Mouse (Mus musculus): ENCODE measurements around the gene Abr. TPM values are rescaled to one million over a fixed set of nuclear protein-coding genes. Genes with fewer than 3 reads are reported as not detected.
A peak's percentile ranks its signal among the peaks of the same experiment; 100 is the strongest.

Gene Abr
- 37.9 and 38.3 TPM in 2 replicates for polyA plus RNA-seq (2015; fragmentation: Nextera tagmentation; extraction: Ambion mirVana)

DNA sequence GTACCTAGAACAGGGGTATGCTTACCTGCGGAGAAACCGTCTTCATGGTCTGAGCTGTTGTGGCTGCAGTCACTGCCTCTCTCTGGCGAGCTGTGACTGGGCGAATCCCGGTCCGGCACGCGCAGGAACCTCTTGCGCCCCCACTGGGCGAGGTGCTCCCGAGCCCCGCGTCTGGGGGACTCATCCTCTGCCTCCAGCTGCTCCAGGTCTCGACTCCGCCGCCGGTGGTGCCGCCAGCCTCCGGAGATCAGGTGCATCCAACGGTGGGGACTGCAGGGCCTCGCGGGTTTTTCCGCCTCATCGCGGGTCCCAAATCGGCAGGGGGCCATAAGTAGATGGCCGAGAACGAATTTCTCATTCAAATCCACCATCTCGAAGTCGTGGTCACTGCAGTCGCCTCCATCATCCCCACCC, at the start of gene Abr:
Gene Abr (minus strand): TSS at position 163 of the 414 bp plus-strand sequence.
- H3K4me3 ChIP-seq (replicated peaks), result peak within 1 kb of the TSS; percentile 77
- under 1% methylated on average over 31 of the region's 31 CpGs for WGBS
- ATAC-seq, result peak; percentile 19
- H3K4me2 ChIP-seq (replicated peaks), result peak within 1 kb of the TSS; percentile 99
- H3K9me3 ChIP-seq, result no peaks in the 10 kb centered on the region
- peaks cover 16% of the 10 kb centered on the region for H3K4me1 ChIP-seq (replicated peaks)
- 0 out of 2 replicates have a peak within 1 kb of the TSS, but pooled peaks have one; percentile 44 for H3K27ac ChIP-seq
- no peaks in the 10 kb centered on the region for H3K36me3 ChIP-seq
- H3K27me3 ChIP-seq (replicated peaks), result peaks cover 28% of the 10 kb centered on the region
- H3K9ac ChIP-seq, result peak within 1 kb of the TSS; percentile 62

GRCm38 (mm10) chr11:76667807-76668206, 45.7 kb upstream of the Abr start:
- no peak for ATAC-seq
- Histone ChIP-seq H3K4me3 (replicated peaks) (no peak overlapping the region), H3K27me3 (replicated peaks) (peaks cover 28% of the 10 kb centered on the region)

GRCm38 (mm10) chr11:76666002-76666649, 44.0 kb upstream of the Abr start:
- peaks cover 4% of the 10 kb centered on the region for H3K4me1 ChIP-seq (replicated peaks)
- WGBS, result 10% methylated on average over 35 of the region's 35 CpGs
- peak overlapping the region; percentile 34 for H3K4me3 ChIP-seq (replicated peaks)
- peak overlapping the region; percentile 72 for H3K4me2 ChIP-seq (replicated peaks)
- H3K27ac ChIP-seq, result no peak overlapping the region
- peaks cover 13% of the 10 kb centered on the region; the same call in 1 of the 2 replicates for H3K27me3 ChIP-seq (replicated peaks)
- no peaks in the 10 kb centered on the region for H3K9me3 ChIP-seq
- no peak for ATAC-seq
- H3K36me3 ChIP-seq, result no peaks in the 10 kb centered on the region
- H3K9ac ChIP-seq, result peak overlapping the region; percentile 17; the same call in 1 of the 2 replicates

More at GRCm38 (mm10) chr11:76667807-76668206, 45.7 kb upstream of the Abr start:
- Histone ChIP-seq H3K9me3 (no peaks in the 10 kb centered on the region), H3K4me1 (replicated peaks) (peaks cover 12% of the 10 kb centered on the region), H3K9ac (no peak overlapping the region), H3K27ac (no peak overlapping the region), H3K36me3 (no peaks in the 10 kb centered on the region), H3K4me2 (replicated peaks) (no peak overlapping the region)
- 42% methylated on average over 4 of the region's 4 CpGs for WGBS

DNA sequence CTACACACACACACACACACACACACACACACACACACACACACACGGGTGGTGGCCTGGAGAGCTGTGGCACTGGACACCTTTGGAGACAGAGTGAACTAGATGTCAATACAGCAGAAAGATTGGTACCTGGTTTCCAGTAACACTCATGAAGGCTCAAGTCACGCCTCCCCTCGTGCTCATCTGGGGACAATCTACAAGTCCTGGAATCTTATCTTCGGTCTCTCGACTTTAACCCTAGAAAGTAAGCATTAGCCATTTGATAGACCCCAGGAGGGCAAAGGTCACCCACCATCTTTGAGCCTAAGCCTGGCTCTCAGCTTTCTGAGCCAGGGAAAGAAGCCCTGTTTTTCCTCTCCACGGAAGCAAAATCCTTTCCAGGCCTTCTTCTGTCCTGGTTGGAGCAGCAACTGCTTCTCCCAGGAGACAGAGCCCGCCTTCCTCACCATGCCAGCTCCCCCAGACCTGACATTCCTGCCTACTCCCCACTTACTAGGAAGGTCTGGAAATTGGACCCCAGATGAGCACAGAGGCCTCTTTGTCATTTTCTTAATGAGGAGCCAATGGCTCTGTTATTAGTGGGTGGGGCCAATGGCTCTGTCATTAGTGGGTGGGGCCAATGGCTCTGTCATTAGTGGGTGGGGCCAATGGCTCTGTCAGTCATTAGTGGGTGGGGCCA, 39.8 kb upstream of the Abr start:
- H3K27ac ChIP-seq, result peak overlapping the region; percentile 83
- H3K9me3 ChIP-seq, result no peaks in the 10 kb centered on the region
- no peak overlapping the region for H3K4me3 ChIP-seq (replicated peaks)
- H3K36me3 ChIP-seq, result no peaks in the 10 kb centered on the region
- peak overlapping the region; percentile 44 for H3K4me2 ChIP-seq (replicated peaks)
- H3K9ac ChIP-seq, result no peak overlapping the region
- peaks cover 3% of the 10 kb centered on the region; the same call in 1 of the 2 replicates for H3K27me3 ChIP-seq (replicated peaks)
- peaks cover 11% of the 10 kb centered on the region for H3K4me1 ChIP-seq (replicated peaks)
- WGBS, result 30% methylated on average over 7 of the region's 7 CpGs
- ATAC-seq, result peak; percentile 72

DNA sequence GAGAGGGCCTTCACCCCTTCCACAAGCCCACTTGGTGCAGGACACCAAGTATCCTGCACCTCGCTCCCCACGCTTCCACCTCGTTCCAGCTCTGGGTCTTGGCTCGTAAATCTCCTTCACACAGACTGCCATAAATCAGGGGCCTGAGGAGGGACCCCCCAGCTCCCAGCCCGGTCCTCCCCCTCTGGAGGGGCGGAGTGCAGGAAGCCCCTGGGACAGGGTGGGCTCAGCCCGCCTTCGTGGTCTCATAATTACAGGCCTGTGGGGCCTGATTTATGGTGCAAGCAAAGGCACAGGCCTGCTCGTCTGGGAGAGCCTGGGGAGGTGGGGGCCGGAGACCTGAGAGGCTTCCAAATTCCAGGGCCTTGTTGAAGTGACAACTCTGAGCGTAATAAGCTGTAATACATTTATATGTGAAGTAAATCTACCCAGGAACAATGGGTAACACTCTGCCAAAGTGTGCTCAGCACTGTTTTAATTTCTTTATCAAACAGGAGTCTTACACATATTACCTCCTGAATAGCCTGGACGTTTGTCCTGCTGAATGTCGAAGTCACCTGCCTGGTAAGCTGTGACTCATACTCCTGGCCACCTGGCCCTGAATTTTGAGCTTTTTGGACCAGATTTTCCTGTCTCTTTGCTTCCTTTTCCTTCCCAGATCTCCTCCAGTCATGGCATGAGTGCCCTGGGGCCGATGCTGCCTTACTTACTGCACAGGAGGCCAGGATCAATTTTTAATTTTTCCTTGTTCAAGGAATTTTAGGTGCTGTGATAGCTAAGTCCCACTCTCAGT, 37.2 kb upstream of the Abr start:
- Histone ChIP-seq H3K4me1 (replicated peaks) (peaks cover 7% of the 10 kb centered on the region; the same call in 1 of the 2 replicates), H3K9me3 (no peaks in the 10 kb centered on the region), H3K27ac (no peak overlapping the region), H3K27me3 (replicated peaks) (no peaks in the 10 kb centered on the region; the same call in 1 of the 2 replicates), H3K36me3 (no peaks in the 10 kb centered on the region), H3K9ac (no peak overlapping the region), H3K4me2 (replicated peaks) (no peak overlapping the region), H3K4me3 (replicated peaks) (no peak overlapping the region)
- peak; percentile 31; the same call in 1 of the 2 replicates for ATAC-seq
- WGBS, result 34% methylated on average over 14 of the region's 14 CpGs

GRCm38 (mm10) chr11:76657450-76657970, 35.4 kb upstream of the Abr start:
- H3K36me3 ChIP-seq, result no peaks in the 10 kb centered on the region
- no peak overlapping the region for H3K4me3 ChIP-seq (replicated peaks)
- no peak overlapping the region for H3K4me2 ChIP-seq (replicated peaks)
- no peak overlapping the region for H3K9ac ChIP-seq
- no peak for ATAC-seq
- 48% methylated on average over 4 of the region's 4 CpGs for WGBS
- H3K9me3 ChIP-seq, result no peaks in the 10 kb centered on the region
- no peak overlapping the region for H3K27ac ChIP-seq
- no peaks in the 10 kb centered on the region for H3K27me3 ChIP-seq (replicated peaks)
- H3K4me1 ChIP-seq (replicated peaks), result peaks cover 7% of the 10 kb centered on the region; the same call in 1 of the 2 replicates

DNA sequence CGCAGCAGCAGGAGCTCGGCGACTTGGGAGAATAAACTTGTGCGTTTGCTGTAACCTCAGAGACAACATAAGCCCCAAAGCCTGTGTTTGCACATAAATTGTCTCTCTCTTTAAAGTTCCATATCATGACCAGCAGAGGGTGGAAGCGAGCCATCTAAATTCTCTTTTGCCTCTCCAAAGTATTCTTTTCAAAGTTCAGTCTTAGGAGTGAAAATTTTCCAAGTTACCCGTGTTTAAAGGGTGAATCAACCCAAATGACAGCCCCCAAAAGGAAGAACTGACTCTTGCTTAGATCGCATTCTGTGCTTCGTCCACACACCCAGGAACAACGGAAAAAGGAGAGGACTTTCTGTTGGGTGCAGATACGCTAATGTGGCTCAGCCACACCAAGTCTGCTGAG, 33.0 kb upstream of the Abr start:
- peaks cover 7% of the 10 kb centered on the region; the same call in 1 of the 2 replicates for H3K4me1 ChIP-seq (replicated peaks)
- ATAC-seq, result no peak
- no peaks in the 10 kb centered on the region for H3K27me3 ChIP-seq (replicated peaks)
- 0 out of 2 replicates have a peak overlapping the region, but pooled peaks have one; percentile 11 for H3K4me3 ChIP-seq (replicated peaks)
- WGBS, result 5% methylated on average over 10 of the region's 10 CpGs
- no peaks in the 10 kb centered on the region for H3K36me3 ChIP-seq
- H3K27ac ChIP-seq, result no peak overlapping the region
- no peak overlapping the region for H3K9ac ChIP-seq
- peak overlapping the region; percentile 52 for H3K4me2 ChIP-seq (replicated peaks)
- H3K9me3 ChIP-seq, result no peaks in the 10 kb centered on the region

GRCm38 (mm10) chr11:76652838-76653334, 30.8 kb upstream of the Abr start:
- Histone ChIP-seq H3K36me3 (no peaks in the 10 kb centered on the region), H3K4me1 (replicated peaks) (no peaks in the 10 kb centered on the region), H3K9me3 (no peaks in the 10 kb centered on the region), H3K4me2 (replicated peaks) (no peak overlapping the region), H3K27ac (no peak overlapping the region), H3K4me3 (replicated peaks) (no peak overlapping the region), H3K27me3 (replicated peaks) (no peaks in the 10 kb centered on the region), H3K9ac (no peak overlapping the region)
- no peak for ATAC-seq
- WGBS, result 57% methylated on average over 3 of the region's 3 CpGs

GRCm38 (mm10) chr11:76650862-76651560, 28.9 kb upstream of the Abr start:
- Histone ChIP-seq H3K27ac (no peak overlapping the region), H3K36me3 (no peaks in the 10 kb centered on the region), H3K27me3 (replicated peaks) (peaks cover 5% of the 10 kb centered on the region), H3K9me3 (no peaks in the 10 kb centered on the region), H3K4me1 (replicated peaks) (peaks cover 7% of the 10 kb centered on the region; the same call in 1 of the 2 replicates), H3K9ac (no peak overlapping the region), H3K4me3 (replicated peaks) (no peak overlapping the region), H3K4me2 (replicated peaks) (no peak overlapping the region)
- 63% methylated on average over 11 of the region's 14 CpGs for WGBS
- ATAC-seq, result no peak

DNA sequence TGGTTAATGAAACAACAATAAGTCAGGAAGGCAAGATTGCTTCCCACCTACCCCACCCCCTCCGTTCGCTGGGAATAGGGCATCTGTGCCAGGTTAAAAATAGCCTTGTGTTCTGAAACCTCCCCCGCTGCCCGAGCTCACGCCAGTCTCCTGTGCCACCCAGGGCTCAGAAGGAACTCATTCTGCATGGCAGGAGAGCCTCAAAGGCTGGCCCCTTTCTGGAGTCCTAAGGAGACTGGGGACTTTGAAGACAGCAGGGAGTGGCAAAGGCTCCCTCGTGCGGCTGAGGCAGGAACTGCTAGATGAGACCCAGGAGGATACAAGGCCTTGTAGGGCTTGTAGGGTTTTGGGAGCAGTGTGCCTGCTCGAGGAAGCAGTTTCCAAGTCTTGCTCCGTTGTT, 25.4 kb upstream of the Abr start:
- Histone ChIP-seq H3K9ac (peak overlapping the region; percentile 4; the same call in 1 of the 2 replicates), H3K36me3 (no peaks in the 10 kb centered on the region), H3K4me2 (replicated peaks) (peak overlapping the region; percentile 43), H3K27ac (no peak overlapping the region), H3K4me1 (replicated peaks) (peaks cover 11% of the 10 kb centered on the region; the same call in 1 of the 2 replicates), H3K27me3 (replicated peaks) (peaks cover 5% of the 10 kb centered on the region), H3K9me3 (no peaks in the 10 kb centered on the region), H3K4me3 (replicated peaks) (0 out of 2 replicates have a peak overlapping the region, but pooled peaks have one; percentile 4)
- peak; percentile 54 for ATAC-seq
- WGBS, result 9% methylated on average over 9 of the region's 9 CpGs

DNA sequence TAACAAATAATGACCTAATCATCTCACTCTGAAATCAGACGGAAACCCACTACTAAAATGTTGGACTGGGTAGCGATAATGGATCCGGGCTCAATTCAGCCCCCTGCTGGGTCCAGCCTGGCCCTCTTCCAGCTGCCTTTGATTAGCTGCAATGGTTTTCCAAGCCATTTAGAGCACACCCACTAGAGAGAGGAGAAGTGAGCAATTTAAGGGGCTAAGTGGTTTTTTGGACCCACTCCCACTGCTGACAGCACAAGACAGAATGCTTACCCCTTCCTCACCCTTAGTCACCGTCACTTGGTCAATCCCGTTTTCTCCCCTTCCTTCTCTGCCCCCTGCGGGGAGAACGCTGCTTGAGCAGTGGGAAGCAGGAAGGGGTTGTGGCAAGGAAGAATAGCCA, 24.9 kb upstream of the Abr start:
- ATAC-seq, result no peak
- Histone ChIP-seq H3K27ac (no peak overlapping the region), H3K9ac (peak overlapping the region; percentile 4; the same call in 1 of the 2 replicates), H3K4me1 (replicated peaks) (peaks cover 11% of the 10 kb centered on the region; the same call in 1 of the 2 replicates), H3K36me3 (no peaks in the 10 kb centered on the region), H3K9me3 (no peaks in the 10 kb centered on the region), H3K4me2 (replicated peaks) (peak overlapping the region; percentile 43), H3K4me3 (replicated peaks) (0 out of 2 replicates have a peak overlapping the region, but pooled peaks have one; percentile 4), H3K27me3 (replicated peaks) (peaks cover 5% of the 10 kb centered on the region)
- 10% methylated on average over 7 of the region's 7 CpGs for WGBS
